Mouse (Mus musculus): ENCODE data around the gene Zmiz1. TPM values are rescaled to one million over a fixed set of nuclear protein-coding genes. Genes with fewer than 3 reads are reported as not detected.

Zmiz1 gene
- polyA plus RNA-seq, 1 experiment from 2014 or later, result 80.3 TPM

- ATAC-seq, result no peak
- peak overlapping the region; percentile 66 for H3K9ac ChIP-seq (replicated peaks)
- no peaks in the 10 kb centered on the region for H3K36me3 ChIP-seq
- H3K9me3 ChIP-seq, result no peaks in the 10 kb centered on the region
- no peaks in the 10 kb centered on the region for H3K27me3 ChIP-seq
- peak overlapping the region; percentile 81 for H3K4me3 ChIP-seq (replicated peaks)
- 68% methylated on average over 7 of the region's 7 CpGs for WGBS
- H3K27ac ChIP-seq, result peak overlapping the region; percentile 81
- peaks cover 88% of the 10 kb centered on the region for H3K4me1 ChIP-seq (replicated peaks)
- peak overlapping the region; percentile 92 for H3K4me2 ChIP-seq (replicated peaks)
These were observed 150.4 kb downstream of the Zmiz1 start for GRCm38 (mm10) chr14:25609355-25609754.

- Histone ChIP-seq H3K27me3 (no peaks in the 10 kb centered on the region), H3K36me3 (no peaks in the 10 kb centered on the region), H3K4me1 (replicated peaks) (peaks cover 86% of the 10 kb centered on the region), H3K27ac (peak overlapping the region; percentile 81), H3K4me3 (replicated peaks) (peak overlapping the region; percentile 31), H3K9me3 (no peaks in the 10 kb centered on the region), H3K9ac (replicated peaks) (peak overlapping the region; percentile 66), H3K4me2 (replicated peaks) (peak overlapping the region; percentile 92)
- WGBS, result 57% methylated on average over 14 of the region's 14 CpGs
- no peak for ATAC-seq
These were observed 151.6 kb downstream of the Zmiz1 start for GRCm38 (mm10) chr14:25610396-25611158.

GRCm38 (mm10) chr14:25611159-25611697, 152.2 kb downstream of the Zmiz1 start:
- Histone ChIP-seq H3K9ac (replicated peaks) (peak overlapping the region; percentile 66), H3K9me3 (no peaks in the 10 kb centered on the region), H3K27ac (peak overlapping the region; percentile 81), H3K27me3 (no peaks in the 10 kb centered on the region), H3K4me2 (replicated peaks) (peak overlapping the region; percentile 92), H3K4me1 (replicated peaks) (peaks cover 86% of the 10 kb centered on the region), H3K4me3 (replicated peaks) (peak overlapping the region; percentile 31), H3K36me3 (no peaks in the 10 kb centered on the region)
- WGBS, result 35% methylated on average over 9 of the region's 9 CpGs
- no peak for ATAC-seq

- 81% methylated on average over 10 of the region's 10 CpGs for WGBS
- H3K36me3 ChIP-seq, result 0 out of 2 replicates have a peak, but pooled peaks cover 2% of the 10 kb centered on the region
- H3K27me3 ChIP-seq, result no peaks in the 10 kb centered on the region
- H3K4me1 ChIP-seq (replicated peaks), result peaks cover 86% of the 10 kb centered on the region
- no peaks in the 10 kb centered on the region for H3K9me3 ChIP-seq
- peak overlapping the region; percentile 81 for H3K27ac ChIP-seq
- no peak for ATAC-seq
- peak overlapping the region; percentile 92 for H3K4me2 ChIP-seq (replicated peaks)
- H3K9ac ChIP-seq (replicated peaks), result peak overlapping the region; percentile 66
- peak overlapping the region; percentile 31 for H3K4me3 ChIP-seq (replicated peaks)
These were observed 153.1 kb downstream of the Zmiz1 start for GRCm38 (mm10) chr14:25611815-25612698.

- H3K4me3 ChIP-seq (replicated peaks), result no peak overlapping the region
- no peaks in the 10 kb centered on the region for H3K9me3 ChIP-seq
- H3K9ac ChIP-seq (replicated peaks), result no peak overlapping the region
- H3K27ac ChIP-seq, result no peak overlapping the region
- peaks cover 92% of the 10 kb centered on the region for H3K4me1 ChIP-seq (replicated peaks)
- no peaks in the 10 kb centered on the region for H3K27me3 ChIP-seq
- 89% methylated on average over 8 of the region's 8 CpGs for WGBS
- no peak for ATAC-seq
- H3K4me2 ChIP-seq (replicated peaks), result no peak overlapping the region
- peaks cover 5% of the 10 kb centered on the region; the same call in 1 of the 2 replicates for H3K36me3 ChIP-seq
These were observed 155.1 kb downstream of the Zmiz1 start for GRCm38 (mm10) chr14:25613942-25614575.

GRCm38 (mm10) chr14:25614684-25615083, 155.7 kb downstream of the Zmiz1 start:
- Histone ChIP-seq H3K4me1 (replicated peaks) (peaks cover 93% of the 10 kb centered on the region), H3K27me3 (no peaks in the 10 kb centered on the region), H3K4me3 (replicated peaks) (no peak overlapping the region), H3K36me3 (peaks cover 10% of the 10 kb centered on the region; the same call in 1 of the 2 replicates), H3K9ac (replicated peaks) (no peak overlapping the region), H3K9me3 (no peaks in the 10 kb centered on the region), H3K27ac (no peak overlapping the region), H3K4me2 (replicated peaks) (no peak overlapping the region)
- ATAC-seq, result no peak
- 75% methylated on average over 5 of the region's 5 CpGs for WGBS

- Histone ChIP-seq H3K9me3 (no peaks in the 10 kb centered on the region), H3K4me1 (replicated peaks) (peaks cover 93% of the 10 kb centered on the region), H3K36me3 (peaks cover 10% of the 10 kb centered on the region; the same call in 1 of the 2 replicates), H3K9ac (replicated peaks) (0 out of 2 replicates have a peak overlapping the region, but pooled peaks have one; percentile 32), H3K4me3 (replicated peaks) (no peak overlapping the region), H3K4me2 (replicated peaks) (no peak overlapping the region), H3K27ac (peak overlapping the region; percentile 41), H3K27me3 (no peaks in the 10 kb centered on the region)
- ATAC-seq, result no peak
- WGBS, result 84% methylated on average over 8 of the region's 8 CpGs
These were observed 156.6 kb downstream of the Zmiz1 start for GRCm38 (mm10) chr14:25615602-25616001.

GRCm38 (mm10) chr14:25616009-25616723, 157.2 kb downstream of the Zmiz1 start:
- H3K9me3 ChIP-seq, result no peaks in the 10 kb centered on the region
- H3K4me3 ChIP-seq (replicated peaks), result no peak overlapping the region
- no peak for ATAC-seq
- no peaks in the 10 kb centered on the region for H3K27me3 ChIP-seq
- peaks cover 10% of the 10 kb centered on the region; the same call in 1 of the 2 replicates for H3K36me3 ChIP-seq
- H3K4me2 ChIP-seq (replicated peaks), result no peak overlapping the region
- peak overlapping the region; percentile 41 for H3K27ac ChIP-seq
- peaks cover 93% of the 10 kb centered on the region for H3K4me1 ChIP-seq (replicated peaks)
- H3K9ac ChIP-seq (replicated peaks), result 0 out of 2 replicates have a peak overlapping the region, but pooled peaks have one; percentile 32
- 90% methylated on average over 15 of the region's 15 CpGs for WGBS

- Histone ChIP-seq H3K4me3 (replicated peaks) (no peak overlapping the region), H3K4me2 (replicated peaks) (no peak overlapping the region), H3K36me3 (peaks cover 10% of the 10 kb centered on the region; the same call in 1 of the 2 replicates), H3K4me1 (replicated peaks) (peaks cover 93% of the 10 kb centered on the region), H3K9ac (replicated peaks) (no peak overlapping the region), H3K27me3 (no peaks in the 10 kb centered on the region), H3K9me3 (no peaks in the 10 kb centered on the region), H3K27ac (0 out of 2 replicates have a peak overlapping the region, but pooled peaks have one; percentile 25)
- 49% methylated on average over 4 of the region's 4 CpGs for WGBS
- ATAC-seq, result no peak
These were observed 158.3 kb downstream of the Zmiz1 start for GRCm38 (mm10) chr14:25617264-25617663.

- ATAC-seq, result peak; percentile 34; the same call in 1 of the 2 replicates
- Histone ChIP-seq H3K4me3 (replicated peaks) (no peak overlapping the region), H3K27ac (peak overlapping the region; percentile 70), H3K9ac (replicated peaks) (peak overlapping the region; percentile 44; the same call in 1 of the 2 replicates), H3K4me2 (replicated peaks) (no peak overlapping the region), H3K27me3 (no peaks in the 10 kb centered on the region), H3K9me3 (no peaks in the 10 kb centered on the region), H3K36me3 (peaks cover 18% of the 10 kb centered on the region), H3K4me1 (replicated peaks) (peaks cover 93% of the 10 kb centered on the region)
- WGBS, result 88% methylated on average over 4 of the region's 4 CpGs
These were observed 160.2 kb downstream of the Zmiz1 start for GRCm38 (mm10) chr14:25619066-25619762.
